Mouse (Mus musculus) heart, embryonic 11.5 days (tissue): ENCODE measurements at regions not wholly inside any gene's neighbourhood (a gene's known extent, or its start where the extent isn't known, plus 50 kb on each side); places are given as distances from the start of the nearest gene placed in this dataset.

ENCODE experiments used
- ATAC-seq: fragments of 200-750 bp; cut with Nextera tagmentation; replicated peaks from 2 replicates; pipeline ENCODE4 v1.8.0; 2017; ENCODE audit warnings: moderate library complexity; ENCODE audit not compliant: insufficient number of reproducible peaks, low FRiP score, low TSS enrichment
- H3K27ac ChIP-seq: fragments of 300-500 bp; sonication (generic); 2 replicates; pipeline ENCODE4 v1.5.1; 2014; ENCODE audit warnings: mild to moderate bottlenecking, low read depth, low read length
- H3K27me3 ChIP-seq: fragments of 300-500 bp; sonication (generic); 2 replicates; pipeline ENCODE4 v1.6.1; 2014; ENCODE audit warnings: mild to moderate bottlenecking, low read length, mixed read lengths; ENCODE audit not compliant: control insufficient read depth, insufficient read depth
- H3K36me3 ChIP-seq: fragments of 300-500 bp; sonication (generic); 2 replicates; pipeline ENCODE4 v1.6.1; 2014; ENCODE audit warnings: mild to moderate bottlenecking, low read length, moderate library complexity, mixed read lengths; ENCODE audit not compliant: control insufficient read depth, insufficient read depth
- H3K4me1 ChIP-seq: fragments of 300-500 bp; sonication (generic); 2 replicates; pipeline ENCODE4 v1.6.1; 2014; ENCODE audit warnings: low read length; ENCODE audit not compliant: control insufficient read depth, insufficient read depth
- H3K4me2 ChIP-seq: fragments of 300-500 bp; sonication (generic); 2 replicates; pipeline ENCODE4 v1.6.1; 2014; ENCODE audit warnings: mild to moderate bottlenecking, moderate library complexity
- H3K4me3 ChIP-seq: fragments of 300-500 bp; sonication (generic); 2 replicates; pipeline ENCODE4 v1.5.1; 2014; ENCODE audit warnings: low read depth, low read length
- H3K9ac ChIP-seq: fragments of 300-500 bp; sonication (generic); 2 replicates; pipeline ENCODE4 v1.6.1; 2014; ENCODE audit warnings: mild to moderate bottlenecking, low read depth, low read length, moderate library complexity
- H3K9me3 ChIP-seq: fragments of 300-500 bp; sonication (generic); replicated peaks from 2 replicates; pipeline ENCODE4 v1.6.1; 2016; ENCODE audit warnings: low read length; ENCODE audit not compliant: control insufficient read depth
- WGBS: fragments of 180-500 bp; shearing (Covaris S2); extraction: QIAGEN DNeasy Blood & Tissue Kit; methylation state at CpG from one replicate; pipeline ENCODE4 v1.1.7; 2014; ENCODE audit not compliant: insufficient replicate concordance; 5-methylcytosine and 5-hydroxymethylcytosine counted together

GRCm38 (mm10) chr6:73676979-73677378 lies 207.5 kb upstream of the 4931417E11Rik start:
- H3K36me3 ChIP-seq = no peaks in the 10 kb centered on the region
- H3K9ac ChIP-seq = no peak overlapping the region
- H3K4me3 ChIP-seq = no peak overlapping the region
- no peak overlapping the region for H3K4me2 ChIP-seq
- H3K9me3 ChIP-seq = no peaks in the 10 kb centered on the region
- ATAC-seq = no peak
- no peaks in the 10 kb centered on the region for H3K4me1 ChIP-seq
- no peaks in the 10 kb centered on the region for H3K27me3 ChIP-seq
- no peak overlapping the region for H3K27ac ChIP-seq

- no peak for ATAC-seq
- Histone ChIP-seq H3K36me3 (no peaks in the 10 kb centered on the region), H3K27me3 (no peaks in the 10 kb centered on the region), H3K4me1 (peaks cover 3% of the 10 kb centered on the region; the same call in 1 of the 2 replicates), H3K4me3 (no peak overlapping the region), H3K9ac (no peak overlapping the region), H3K9me3 (no peaks in the 10 kb centered on the region), H3K4me2 (no peak overlapping the region), H3K27ac (no peak overlapping the region)
- WGBS = 4% methylated on average over 1 of the region's 1 CpGs
These were observed 199.9 kb upstream of the 4931417E11Rik start for GRCm38 (mm10) chr6:73669401-73669800.

GRCm38 (mm10) chr6:73658988-73659387 lies 189.5 kb upstream of the 4931417E11Rik start:
- 67% methylated on average over 5 of the region's 5 CpGs for WGBS
- Histone ChIP-seq H3K4me1 (no peaks in the 10 kb centered on the region), H3K36me3 (no peaks in the 10 kb centered on the region), H3K9me3 (no peaks in the 10 kb centered on the region), H3K27ac (no peak overlapping the region), H3K27me3 (no peaks in the 10 kb centered on the region), H3K4me2 (no peak overlapping the region), H3K9ac (no peak overlapping the region), H3K4me3 (no peak overlapping the region)
- no peak for ATAC-seq

- WGBS = 48% methylated on average over 2 of the region's 2 CpGs
- H3K9ac ChIP-seq = no peak overlapping the region
- no peaks in the 10 kb centered on the region for H3K27me3 ChIP-seq
- no peak for ATAC-seq
- H3K9me3 ChIP-seq = no peaks in the 10 kb centered on the region
- H3K4me3 ChIP-seq = no peak overlapping the region
- no peaks in the 10 kb centered on the region for H3K36me3 ChIP-seq
- H3K4me1 ChIP-seq = no peaks in the 10 kb centered on the region
- no peak overlapping the region for H3K27ac ChIP-seq
- no peak overlapping the region for H3K4me2 ChIP-seq
These were observed 175.9 kb upstream of the 4931417E11Rik start for GRCm38 (mm10) chr6:73645378-73645777.

GRCm38 (mm10) chr6:73644778-73645267 lies 175.4 kb upstream of the 4931417E11Rik start:
- no peak overlapping the region for H3K4me3 ChIP-seq
- WGBS = 39% methylated on average over 2 of the region's 2 CpGs
- no peak overlapping the region for H3K27ac ChIP-seq
- no peaks in the 10 kb centered on the region for H3K27me3 ChIP-seq
- ATAC-seq = no peak
- H3K4me2 ChIP-seq = no peak overlapping the region
- H3K9me3 ChIP-seq = no peaks in the 10 kb centered on the region
- no peak overlapping the region for H3K9ac ChIP-seq
- H3K4me1 ChIP-seq = no peaks in the 10 kb centered on the region
- no peaks in the 10 kb centered on the region for H3K36me3 ChIP-seq

- H3K4me1 ChIP-seq = no peaks in the 10 kb centered on the region
- 87% methylated on average over 1 of the region's 1 CpGs for WGBS
- no peaks in the 10 kb centered on the region for H3K9me3 ChIP-seq
- no peak for ATAC-seq
- H3K4me2 ChIP-seq = no peak overlapping the region
- no peak overlapping the region for H3K27ac ChIP-seq
- no peak overlapping the region for H3K4me3 ChIP-seq
- no peak overlapping the region for H3K9ac ChIP-seq
- H3K27me3 ChIP-seq = no peaks in the 10 kb centered on the region
- no peaks in the 10 kb centered on the region for H3K36me3 ChIP-seq
These were observed 159.1 kb upstream of the 4931417E11Rik start for GRCm38 (mm10) chr6:73628600-73628999.

- no peak overlapping the region for H3K9ac ChIP-seq
- H3K27me3 ChIP-seq = no peaks in the 10 kb centered on the region
- no peaks in the 10 kb centered on the region for H3K4me1 ChIP-seq
- H3K9me3 ChIP-seq = no peaks in the 10 kb centered on the region
- H3K36me3 ChIP-seq = no peaks in the 10 kb centered on the region
- no peak overlapping the region for H3K4me2 ChIP-seq
- no peak overlapping the region for H3K4me3 ChIP-seq
- no peak for ATAC-seq
- H3K27ac ChIP-seq = no peak overlapping the region
- 68% methylated on average over 5 of the region's 5 CpGs for WGBS
These were observed 157.0 kb upstream of the 4931417E11Rik start for GRCm38 (mm10) chr6:73626451-73626850.

- Histone ChIP-seq H3K9ac (no peak overlapping the region), H3K4me1 (no peaks in the 10 kb centered on the region), H3K36me3 (no peaks in the 10 kb centered on the region), H3K9me3 (no peaks in the 10 kb centered on the region), H3K27ac (no peak overlapping the region), H3K4me2 (no peak overlapping the region), H3K4me3 (no peak overlapping the region), H3K27me3 (no peaks in the 10 kb centered on the region)
- WGBS = 65% methylated on average over 1 of the region's 1 CpGs
- no peak for ATAC-seq
These were observed 154.7 kb upstream of the 4931417E11Rik start for GRCm38 (mm10) chr6:73624211-73624610.

- H3K36me3 ChIP-seq = no peaks in the 10 kb centered on the region
- 79% methylated on average over 4 of the region's 4 CpGs for WGBS
- H3K9ac ChIP-seq = no peak overlapping the region
- no peak overlapping the region for H3K4me2 ChIP-seq
- no peak overlapping the region for H3K4me3 ChIP-seq
- no peaks in the 10 kb centered on the region for H3K4me1 ChIP-seq
- H3K27ac ChIP-seq = no peak overlapping the region
- ATAC-seq = no peak
- H3K9me3 ChIP-seq = no peaks in the 10 kb centered on the region
- H3K27me3 ChIP-seq = no peaks in the 10 kb centered on the region
These were observed 152.5 kb upstream of the 4931417E11Rik start for GRCm38 (mm10) chr6:73621839-73622426.
